Mouse (Mus musculus) kidney, embryonic 14.5 days (tissue): ENCODE measurements around the gene Olfr450. TPM values are rescaled to one million over a fixed set of nuclear protein-coding genes. Genes with fewer than 3 reads are reported as not detected.

Experiments used
- ATAC-seq: fragments of 200-750 bp; cut with Nextera tagmentation; 2 replicates; pipeline ENCODE4 v1.8.0; 2017; ENCODE audit warnings: moderate number of reproducible peaks, mild to moderate bottlenecking, moderate TSS enrichment, moderate library complexity; ENCODE audit not compliant: low FRiP score, low TSS enrichment
- H3K27ac ChIP-seq: fragments of 300-500 bp; sonication (generic); 2 replicates; pipeline ENCODE4 v1.5.1; 2014; ENCODE audit warnings: low read depth, mild to moderate bottlenecking, low read length, moderate library complexity, mixed read lengths
- H3K27me3 ChIP-seq: fragments of 300-500 bp; sonication (generic); 2 replicates; pipeline ENCODE4 v1.6.1; 2014; ENCODE audit warnings: mild to moderate bottlenecking, low read length; ENCODE audit not compliant: control insufficient read depth, insufficient read depth
- H3K36me3 ChIP-seq: fragments of 300-500 bp; sonication (generic); 2 replicates; pipeline ENCODE4 v1.6.1; 2014; ENCODE audit warnings: low read length, mixed read lengths; ENCODE audit not compliant: control insufficient read depth, insufficient read depth
- H3K4me1 ChIP-seq: fragments of 300-500 bp; sonication (generic); 2 replicates; pipeline ENCODE4 v1.6.1; 2014; ENCODE audit warnings: low read length, mixed read lengths; ENCODE audit not compliant: control insufficient read depth, insufficient read depth
- H3K4me2 ChIP-seq: fragments of 300-500 bp; sonication (generic); replicated peaks from 2 replicates; pipeline ENCODE4 v1.6.1; 2014; ENCODE audit warnings: low read depth, mild to moderate bottlenecking, low read length
- H3K4me3 ChIP-seq: fragments of 300-500 bp; sonication (generic); 2 replicates; pipeline ENCODE4 v1.5.1; 2014; ENCODE audit warnings: mild to moderate bottlenecking, low read length
- H3K9ac ChIP-seq: fragments of 300-500 bp; sonication (generic); 2 replicates; pipeline ENCODE4 v1.6.1; 2014; ENCODE audit warnings: low read depth, mild to moderate bottlenecking, low read length, moderate library complexity
- H3K9me3 ChIP-seq: fragments of 300-500 bp; sonication (generic); 2 replicates; pipeline ENCODE4 v1.6.1; 2016; ENCODE audit warnings: low read length; ENCODE audit not compliant: control insufficient read depth
- WGBS: fragments of 180-500 bp; shearing (Covaris S2); extraction: QIAGEN DNeasy Blood & Tissue Kit; methylation state at CpG from one replicate; pipeline ENCODE4 v1.1.7; 2014; 5-methylcytosine and 5-hydroxymethylcytosine counted together
- polyA plus RNA-seq: library from polyadenylated mRNA; unstranded; fragments of >200 nt; fragmentation: Nextera tagmentation; extraction: Ambion mirVana; gene quantifications from 2 replicates; pipeline ENCODE4 v1.2.1, GENCODE M21; 2014

Olfr450 gene
- polyA plus RNA-seq, result not detected in 2 replicates

- no peak within 1 kb of the TSS for H3K4me2 ChIP-seq
- ATAC-seq, result no peak
- no peaks in the 10 kb centered on the region for H3K4me1 ChIP-seq
- no peaks in the 10 kb centered on the region for H3K9me3 ChIP-seq
- H3K4me3 ChIP-seq, result no peak within 1 kb of the TSS
- no peak within 1 kb of the TSS for H3K27ac ChIP-seq
- H3K36me3 ChIP-seq, result no peaks in the 10 kb centered on the region
- H3K9ac ChIP-seq, result no peak within 1 kb of the TSS
- 97% methylated on average over 1 of the region's 1 CpGs for WGBS
- no peaks in the 10 kb centered on the region for H3K27me3 ChIP-seq
These were observed at the start of gene Olfr450 for GRCm38 (mm10) chr6:42811639-42812038. Gene Olfr450 (plus strand): TSS chr6:42811939.

- no peaks in the 10 kb centered on the region for H3K36me3 ChIP-seq
- no peaks in the 10 kb centered on the region for H3K27me3 ChIP-seq
- 94% methylated on average over 1 of the region's 1 CpGs for WGBS
- H3K9me3 ChIP-seq, result no peaks in the 10 kb centered on the region
- ATAC-seq, result no peak
- no peaks in the 10 kb centered on the region for H3K4me1 ChIP-seq
- H3K9ac ChIP-seq, result no peak overlapping the region
- no peak overlapping the region for H3K4me3 ChIP-seq
- no peak overlapping the region for H3K27ac ChIP-seq
- H3K4me2 ChIP-seq, result no peak overlapping the region
These were observed 34.7 kb upstream of the Olfr450 start for GRCm38 (mm10) chr6:42777066-42777465.

- no peak within 1 kb of the TSS for H3K4me3 ChIP-seq
- no peak within 1 kb of the TSS for H3K27ac ChIP-seq
- H3K4me2 ChIP-seq, result no peak within 1 kb of the TSS
- H3K36me3 ChIP-seq, result no peaks in the 10 kb centered on the region
- no peaks in the 10 kb centered on the region for H3K27me3 ChIP-seq
- no peaks in the 10 kb centered on the region for H3K9me3 ChIP-seq
- no peak for ATAC-seq
- H3K9ac ChIP-seq, result no peak within 1 kb of the TSS
- H3K4me1 ChIP-seq, result no peaks in the 10 kb centered on the region
These were observed 26.9 kb upstream of the Olfr450 start, which contains the start of gene Olfr452 for GRCm38 (mm10) chr6:42784793-42785192. Gene Olfr452 (plus strand): TSS chr6:42785093.

- Histone ChIP-seq H3K9ac (no peak overlapping the region), H3K27ac (no peak overlapping the region), H3K27me3 (no peaks in the 10 kb centered on the region), H3K36me3 (no peaks in the 10 kb centered on the region), H3K4me1 (no peaks in the 10 kb centered on the region), H3K4me2 (no peak overlapping the region), H3K4me3 (no peak overlapping the region), H3K9me3 (no peaks in the 10 kb centered on the region)
- peak; percentile 28; the same call in 1 of the 2 replicates for ATAC-seq
- WGBS, result 36% methylated on average over 4 of the region's 4 CpGs
These were observed 21.3 kb upstream of the Olfr450 start for GRCm38 (mm10) chr6:42790247-42790948.

- Histone ChIP-seq H3K9me3 (no peaks in the 10 kb centered on the region), H3K4me3 (no peak overlapping the region), H3K4me2 (no peak overlapping the region), H3K27ac (no peak overlapping the region), H3K9ac (no peak overlapping the region), H3K36me3 (no peaks in the 10 kb centered on the region), H3K4me1 (no peaks in the 10 kb centered on the region), H3K27me3 (no peaks in the 10 kb centered on the region)
- ATAC-seq, result no peak
- 81% methylated on average over 9 of the region's 9 CpGs for WGBS
These were observed 20.7 kb upstream of the Olfr450 start for GRCm38 (mm10) chr6:42790949-42791556.

- no peak for ATAC-seq
- H3K9me3 ChIP-seq, result no peaks in the 10 kb centered on the region
- H3K9ac ChIP-seq, result no peak overlapping the region
- H3K27ac ChIP-seq, result no peak overlapping the region
- no peaks in the 10 kb centered on the region for H3K4me1 ChIP-seq
- WGBS, result 81% methylated on average over 3 of the region's 3 CpGs
- H3K4me3 ChIP-seq, result no peak overlapping the region
- H3K4me2 ChIP-seq, result no peak overlapping the region
- no peaks in the 10 kb centered on the region for H3K27me3 ChIP-seq
- no peaks in the 10 kb centered on the region for H3K36me3 ChIP-seq
These were observed 16.8 kb upstream of the Olfr450 start for GRCm38 (mm10) chr6:42794982-42795381.

GRCm38 (mm10) chr6:42834084-42834483, 22.3 kb downstream of the Olfr450 start, which contains the start of gene Olfr449:
Gene Olfr449 (plus strand): TSS chr6:42834384.
- Histone ChIP-seq H3K36me3 (no peaks in the 10 kb centered on the region), H3K4me3 (no peak within 1 kb of the TSS), H3K9me3 (no peaks in the 10 kb centered on the region), H3K27me3 (no peaks in the 10 kb centered on the region), H3K9ac (no peak within 1 kb of the TSS), H3K4me1 (no peaks in the 10 kb centered on the region), H3K4me2 (no peak within 1 kb of the TSS), H3K27ac (no peak within 1 kb of the TSS)
- ATAC-seq, result no peak

GRCm38 (mm10) chr6:42860222-42860819, 48.6 kb downstream of the Olfr450 start:
- H3K9me3 ChIP-seq, result no peaks in the 10 kb centered on the region
- no peak overlapping the region for H3K4me3 ChIP-seq
- no peaks in the 10 kb centered on the region for H3K4me1 ChIP-seq
- H3K27ac ChIP-seq, result no peak overlapping the region
- no peaks in the 10 kb centered on the region for H3K27me3 ChIP-seq
- H3K4me2 ChIP-seq, result no peak overlapping the region
- no peak for ATAC-seq
- no peak overlapping the region for H3K9ac ChIP-seq
- H3K36me3 ChIP-seq, result no peaks in the 10 kb centered on the region
- WGBS, result 16% methylated on average over 4 of the region's 4 CpGs
